Mouse (Mus musculus) c-Kit-negative CD71-positive TER-119-positive erythroid progenitor cells, embryonic 14.5 days (primary cell): Measurements from ENCODE around the gene Pde4d.

ENCODE experiments used
- DNase-seq: peaks from one replicate; pipeline ENCODE4 v3.0.0-alpha.2; 2013; ENCODE audit warnings: low read depth, low spot score

Gene Pde4d

DNA sequence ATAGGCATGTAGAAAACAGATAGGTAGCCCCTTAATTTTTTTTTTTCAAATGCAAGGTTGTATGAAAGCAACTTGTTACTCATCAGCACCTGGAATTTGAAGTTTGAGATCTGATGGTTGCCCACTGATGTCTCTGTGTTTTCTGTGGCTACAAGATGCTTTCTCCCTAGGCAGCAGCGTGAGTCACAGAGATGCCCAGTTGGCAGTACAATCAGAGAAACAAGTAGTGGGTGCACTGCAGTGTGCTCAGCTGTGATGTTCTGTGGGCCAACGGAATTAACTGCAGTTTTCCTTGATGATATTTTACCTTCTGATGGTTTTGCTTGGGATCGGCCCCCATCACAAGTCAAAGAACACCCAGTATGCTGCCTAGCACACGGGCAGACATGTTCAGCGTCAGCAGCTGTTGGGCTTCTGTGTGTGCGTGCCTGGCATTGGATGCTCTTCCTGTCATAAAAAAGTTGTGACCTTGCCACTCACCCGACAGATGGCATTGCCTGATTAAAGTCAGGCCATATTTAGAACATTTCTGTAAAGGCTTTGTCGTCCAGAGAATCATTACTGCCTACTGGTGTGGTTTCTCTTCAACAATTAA lies 939.0 kb downstream of the Pde4d start:
- no peak for DNase-seq

DNA sequence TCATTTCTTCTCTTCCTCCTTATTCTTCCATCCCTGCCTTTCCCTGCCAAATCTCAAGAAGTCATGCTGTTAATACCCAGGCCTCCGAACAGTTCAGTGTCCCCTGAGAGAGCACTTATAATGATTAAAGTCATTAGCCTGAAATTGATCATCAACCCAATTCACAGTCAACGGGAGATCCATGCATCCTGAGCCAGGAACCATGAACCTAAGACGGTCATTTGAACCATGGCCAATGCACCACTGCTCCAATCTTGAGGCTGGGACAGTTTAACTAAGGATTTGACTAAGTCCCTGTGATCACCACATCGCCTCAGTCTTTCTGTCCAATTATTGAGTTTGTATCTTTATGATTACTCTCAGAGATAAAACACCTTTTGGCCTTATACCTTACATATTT lies 952.6 kb downstream of the Pde4d start:
- DNase-seq: no peak

DNA sequence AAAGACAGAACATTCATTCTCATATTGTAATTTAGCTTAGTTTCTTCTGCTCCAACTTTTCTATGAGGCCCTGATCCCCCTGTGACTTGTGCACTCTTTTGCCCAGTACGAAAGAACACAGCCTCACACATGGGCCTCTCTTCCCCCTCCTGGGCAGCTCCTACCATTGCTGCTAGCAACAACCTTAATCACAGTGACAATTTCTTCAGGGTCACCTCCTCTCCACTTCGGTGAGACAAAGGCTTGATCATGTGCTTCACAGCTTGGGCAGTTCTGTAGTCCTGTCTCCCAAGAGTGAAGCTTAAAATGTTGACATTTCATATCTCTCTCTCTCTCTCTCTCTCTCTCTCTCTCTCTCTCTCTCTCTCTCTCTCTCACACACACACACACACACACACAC lies 953.2 kb downstream of the Pde4d start:
- no peak for DNase-seq

DNA sequence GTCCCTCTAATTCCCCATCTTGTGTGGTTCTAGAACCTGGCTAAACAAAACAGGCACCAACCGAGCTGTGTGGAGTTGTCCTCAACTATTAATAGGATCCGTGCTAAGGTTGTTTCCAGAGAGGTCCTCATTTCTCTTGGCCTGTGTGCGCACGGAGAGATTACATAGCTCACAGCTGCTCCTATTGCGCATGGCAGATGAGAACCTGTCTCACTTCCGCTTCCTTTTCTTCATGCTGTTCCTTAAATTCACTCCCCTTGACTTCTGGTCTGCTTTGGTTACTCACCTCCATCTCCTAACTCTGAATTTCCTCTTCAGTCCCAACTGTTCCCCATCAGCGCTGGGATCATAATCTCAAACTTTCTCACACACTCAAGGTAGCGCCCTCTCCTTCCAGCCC lies 956.6 kb downstream of the Pde4d start:
- DNase-seq: no peak

DNA sequence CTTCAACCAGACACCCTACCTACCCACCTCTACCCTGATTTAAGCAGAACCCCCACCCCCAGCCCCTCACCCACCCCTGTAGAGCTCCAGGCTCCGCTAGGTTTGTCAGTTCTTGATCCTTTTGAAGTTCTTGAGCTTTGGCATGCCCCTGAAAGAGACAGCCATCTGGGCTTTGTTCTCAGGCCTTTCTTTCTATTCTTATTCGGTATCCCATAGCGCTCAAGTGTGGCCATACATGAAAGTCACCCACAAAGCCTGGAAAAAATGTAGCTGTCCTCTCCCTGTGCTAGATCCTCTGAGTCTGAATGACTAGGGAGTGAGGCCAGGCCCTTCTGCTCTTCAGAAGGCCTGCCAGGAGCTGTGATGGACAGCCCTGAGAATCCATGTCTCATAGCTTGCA lies 957.6 kb downstream of the Pde4d start:
- DNase-seq: no peak

DNA sequence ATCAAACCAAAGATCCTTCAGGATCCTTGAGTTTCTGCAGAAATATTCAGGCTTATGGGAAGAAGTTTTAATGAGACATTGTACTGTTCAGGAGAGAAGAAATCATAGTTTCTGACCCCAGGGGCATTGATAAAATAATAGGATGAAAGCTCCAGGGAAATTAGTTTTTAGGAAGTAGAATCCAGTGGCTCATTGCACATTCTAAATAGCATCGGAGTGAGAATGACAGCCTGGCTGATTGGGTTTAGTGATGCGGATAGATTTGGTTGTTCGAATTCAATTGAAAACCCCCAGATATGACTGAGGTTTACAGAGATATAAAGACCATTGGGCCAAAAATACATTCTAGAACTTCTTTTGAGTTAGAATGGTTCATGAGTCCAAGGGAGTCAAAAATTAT lies 970.7 kb downstream of the Pde4d start:
- DNase-seq: no peak

DNA sequence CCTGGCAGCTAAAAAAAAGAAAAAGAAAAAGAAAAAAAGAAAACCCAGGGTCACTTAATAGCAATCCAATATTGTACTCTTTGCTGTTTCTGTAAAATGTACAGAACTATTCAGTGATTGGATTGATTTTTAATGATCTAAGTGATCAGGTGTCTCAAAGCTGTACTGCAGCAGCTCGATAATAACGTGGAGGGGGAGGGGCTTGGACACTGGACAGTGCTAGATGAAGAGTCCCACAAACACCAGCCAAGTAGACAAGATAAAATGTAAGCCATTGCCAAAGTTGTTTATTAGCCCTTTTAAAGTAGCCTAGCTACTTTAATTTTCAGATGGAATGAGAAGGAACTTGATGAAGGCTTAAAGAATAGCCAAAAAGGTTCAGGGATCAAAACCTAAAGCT lies 975.2 kb downstream of the Pde4d start:
- no peak for DNase-seq

DNA sequence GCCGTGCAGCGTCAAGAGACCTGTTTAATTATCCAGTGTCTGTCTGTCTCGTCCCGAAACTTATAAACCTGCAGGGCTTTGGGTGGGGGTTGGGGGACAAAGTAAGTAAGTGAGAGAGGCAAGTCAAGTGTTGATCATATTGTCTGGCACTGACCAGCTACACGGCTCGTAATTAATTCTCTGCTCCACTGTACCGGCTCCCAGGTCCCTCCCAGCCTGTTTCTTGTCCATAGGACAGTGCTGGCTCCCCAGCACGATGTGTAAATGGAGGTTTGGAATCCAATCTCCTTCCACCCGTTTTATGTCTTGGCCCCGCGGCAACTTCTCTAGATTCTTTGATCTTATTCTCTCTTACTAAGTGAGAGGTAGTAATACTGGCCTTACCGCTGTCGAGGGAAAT lies 975.8 kb downstream of the Pde4d start:
- DNase-seq: no peak

DNA sequence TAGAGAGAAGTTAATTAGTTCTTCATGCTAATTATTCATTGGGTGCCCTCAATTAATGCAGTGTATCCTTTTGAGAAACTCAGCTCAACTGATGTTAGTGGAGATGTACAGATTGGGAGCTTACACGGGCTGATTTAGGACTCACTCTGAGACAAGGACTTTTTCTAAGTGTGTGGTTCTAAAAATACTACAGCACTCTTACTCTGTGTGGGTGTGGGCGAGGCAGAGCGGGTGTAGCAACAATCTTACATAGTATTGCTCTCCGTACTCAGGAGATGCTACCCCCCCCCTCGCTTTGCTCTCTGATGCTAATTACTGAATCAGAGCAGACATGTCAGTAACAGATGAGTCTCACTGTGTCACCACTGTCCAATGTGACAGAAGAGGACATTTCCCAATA lies 976.3 kb downstream of the Pde4d start:
- no peak for DNase-seq

DNA sequence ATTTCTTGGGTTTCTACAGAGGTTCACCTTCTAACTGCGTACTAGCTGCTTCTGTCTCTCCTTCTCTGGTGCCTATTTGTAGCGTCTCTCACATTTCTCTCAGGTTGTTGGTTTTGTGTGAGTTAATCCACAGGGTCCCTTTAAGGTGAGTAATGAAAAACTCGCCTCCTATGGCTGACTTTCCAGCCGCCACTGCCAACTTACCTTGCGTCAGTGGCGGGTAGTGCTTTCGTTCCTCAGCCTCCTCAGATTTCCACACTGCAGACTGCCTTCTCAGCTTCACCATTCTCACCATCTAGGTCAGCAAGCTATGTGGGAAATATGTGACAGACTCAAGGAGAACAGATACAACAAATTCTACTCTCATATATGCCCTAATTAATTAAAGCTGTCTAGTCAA lies 977.8 kb downstream of the Pde4d start:
- DNase-seq: no peak

DNA sequence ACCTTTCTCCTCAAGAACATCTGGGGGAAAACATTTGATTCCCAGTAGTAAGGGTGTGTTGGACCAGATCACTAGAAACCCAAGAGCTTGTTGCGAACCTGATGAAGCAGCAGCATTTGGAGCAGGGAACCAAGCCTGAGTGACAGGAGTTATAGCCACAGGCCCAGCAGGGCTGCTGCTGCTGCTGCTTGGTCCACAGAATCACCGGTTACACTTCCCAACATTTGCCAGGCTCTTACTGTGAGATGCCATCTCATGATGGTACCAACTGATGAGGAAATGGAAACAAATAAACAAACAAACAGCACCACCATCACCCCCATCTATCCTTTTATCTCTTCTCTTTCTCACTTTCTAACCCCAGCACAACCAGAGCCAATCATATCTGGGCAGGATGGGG lies 979.8 kb downstream of the Pde4d start:
- no peak for DNase-seq

DNA sequence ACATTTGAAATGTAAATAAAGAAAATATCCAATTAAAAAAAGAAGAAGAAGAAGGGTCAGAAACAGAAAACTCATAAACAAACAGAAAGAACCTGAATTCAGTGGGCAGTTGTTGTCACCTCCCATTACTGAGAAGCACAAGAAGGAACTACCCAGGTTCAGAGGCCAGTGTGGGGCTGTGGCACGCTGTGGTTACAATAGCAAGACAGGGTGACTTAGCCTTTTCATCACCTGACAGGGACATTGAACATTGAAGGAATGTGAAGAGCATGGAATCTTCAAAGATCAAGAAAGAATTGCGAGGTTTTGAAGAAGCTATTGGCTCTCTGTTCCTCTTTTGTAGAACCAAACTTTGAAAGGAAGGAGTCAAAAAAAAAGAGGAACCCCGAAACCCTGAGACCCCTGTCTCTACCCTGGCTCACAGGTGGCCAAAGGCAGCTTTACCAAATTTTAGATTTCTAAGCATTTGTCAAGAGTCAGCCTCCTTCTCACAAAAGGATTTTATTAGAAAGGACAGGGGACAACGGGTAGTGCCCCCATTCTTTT lies 987.6 kb downstream of the Pde4d start:
- DNase-seq: no peak

DNA sequence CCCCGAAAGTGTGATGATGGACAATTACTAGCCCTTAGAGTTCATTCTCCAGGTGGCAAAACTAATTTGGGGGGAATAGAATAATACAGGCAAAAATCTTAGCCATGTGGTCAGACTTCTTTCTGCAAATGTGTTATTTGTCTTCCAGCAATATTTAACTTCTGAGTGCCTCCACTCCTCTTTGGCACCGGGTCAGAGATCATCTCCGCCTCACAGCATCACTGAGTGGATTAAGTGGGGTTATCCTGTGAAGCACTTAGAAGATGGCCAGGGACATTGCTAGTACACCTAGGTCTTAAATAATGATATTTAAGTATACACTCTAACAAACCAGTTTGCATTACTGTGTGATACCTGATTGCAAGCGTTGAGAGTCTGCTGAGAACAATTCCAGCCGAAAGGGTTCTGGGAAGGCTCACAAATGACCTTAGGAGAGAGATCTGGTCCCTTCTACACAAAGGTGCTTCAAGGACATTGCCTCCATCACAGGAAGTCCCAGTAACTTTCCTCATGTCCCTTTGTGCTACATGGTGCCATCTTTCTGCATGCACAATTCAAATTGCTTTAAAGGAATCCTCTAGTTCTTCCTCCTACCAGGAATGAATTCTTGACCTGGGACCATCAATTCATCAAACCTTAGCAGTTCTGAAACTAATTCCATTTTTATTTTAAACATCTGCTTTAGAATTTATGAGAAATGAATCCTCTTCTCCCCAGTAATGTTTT lies 989.9 kb downstream of the Pde4d start:
- no peak for DNase-seq

DNA sequence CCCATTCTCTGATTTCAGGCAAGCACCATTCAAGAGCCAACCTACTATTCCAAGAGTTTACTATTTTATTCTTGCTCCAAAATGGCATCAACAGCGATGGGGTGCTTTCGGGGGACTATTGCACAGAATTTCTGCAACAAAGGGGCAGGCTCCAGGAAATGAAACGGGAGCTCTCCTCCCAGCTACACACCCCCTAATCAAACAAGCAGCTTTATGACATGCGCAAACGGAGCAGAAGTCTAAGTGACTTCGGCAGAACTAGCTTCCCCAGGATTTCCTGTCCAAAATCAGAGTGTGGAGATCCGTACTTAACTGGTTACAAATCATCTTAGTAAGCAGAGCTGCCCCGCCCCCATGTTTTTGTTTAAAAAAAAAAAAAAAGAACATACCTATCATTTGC lies 990.6 kb downstream of the Pde4d start:
- DNase-seq: no peak

DNA sequence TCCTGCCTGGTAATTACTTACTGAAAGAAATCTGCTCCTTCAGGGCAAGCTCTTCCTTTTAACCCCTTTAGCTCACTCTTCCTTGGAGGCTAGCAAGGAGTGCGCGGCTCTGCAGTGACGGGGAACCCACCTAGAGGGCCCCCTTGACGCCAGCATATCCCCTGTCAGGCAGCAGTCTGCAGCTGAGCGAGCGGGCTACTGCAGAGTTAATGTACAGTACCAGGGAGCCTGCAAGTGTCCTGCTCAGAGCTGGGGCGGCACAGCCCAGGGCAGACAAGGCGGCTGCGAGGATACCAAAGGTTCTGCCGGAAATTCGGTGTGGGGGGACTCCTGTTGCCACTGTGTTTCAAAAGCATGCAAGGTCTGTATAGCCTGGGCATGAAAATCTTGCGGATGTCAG lies 991.1 kb downstream of the Pde4d start:
- no peak for DNase-seq

DNA sequence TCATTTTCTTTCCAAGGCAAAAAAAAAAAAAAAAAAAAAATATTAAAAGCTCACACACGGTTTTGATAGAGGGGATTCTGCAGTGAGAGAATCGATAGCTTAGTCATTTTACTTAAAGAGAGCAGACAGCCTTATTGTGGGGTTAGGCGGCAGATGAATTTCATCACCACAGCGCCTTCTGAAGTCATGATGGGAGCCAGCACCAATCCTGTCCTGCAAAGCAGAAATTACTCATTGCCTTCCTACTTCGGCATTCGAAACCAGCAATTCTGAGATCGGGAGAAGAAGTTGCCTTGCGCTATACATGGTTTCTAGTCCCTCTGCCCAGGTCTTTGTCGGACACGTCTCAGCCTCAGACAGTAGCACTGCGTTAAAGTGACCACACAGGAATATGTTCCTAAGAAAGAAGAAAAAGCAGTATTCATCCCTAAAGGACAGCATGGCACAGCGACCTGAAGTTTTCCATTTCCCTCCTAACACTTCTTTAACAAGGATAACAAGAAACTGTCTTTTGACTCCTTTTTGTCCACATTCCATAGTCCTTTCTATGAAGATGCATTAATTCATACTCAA lies 991.7 kb downstream of the Pde4d start:
- DNase-seq: no peak

DNA sequence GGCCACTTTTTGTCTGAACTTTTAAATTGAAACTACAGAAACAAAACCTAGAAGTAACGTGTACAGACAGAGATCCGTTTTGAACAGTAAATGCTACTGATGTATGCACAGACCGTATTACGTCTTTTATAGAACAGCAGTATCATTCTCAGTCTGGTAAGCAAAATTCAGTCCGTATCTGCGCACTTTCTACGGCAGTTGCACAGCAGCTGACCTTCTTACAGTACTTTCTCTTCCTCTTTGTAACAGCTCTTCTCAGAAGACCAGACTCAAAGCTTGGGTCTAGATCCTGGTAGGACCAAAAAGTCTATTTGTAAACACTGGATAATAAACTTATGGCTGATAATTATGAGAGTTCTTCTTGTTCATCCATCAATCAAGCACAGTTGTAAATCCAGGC lies 996.4 kb downstream of the Pde4d start:
- DNase-seq: no peak

DNA sequence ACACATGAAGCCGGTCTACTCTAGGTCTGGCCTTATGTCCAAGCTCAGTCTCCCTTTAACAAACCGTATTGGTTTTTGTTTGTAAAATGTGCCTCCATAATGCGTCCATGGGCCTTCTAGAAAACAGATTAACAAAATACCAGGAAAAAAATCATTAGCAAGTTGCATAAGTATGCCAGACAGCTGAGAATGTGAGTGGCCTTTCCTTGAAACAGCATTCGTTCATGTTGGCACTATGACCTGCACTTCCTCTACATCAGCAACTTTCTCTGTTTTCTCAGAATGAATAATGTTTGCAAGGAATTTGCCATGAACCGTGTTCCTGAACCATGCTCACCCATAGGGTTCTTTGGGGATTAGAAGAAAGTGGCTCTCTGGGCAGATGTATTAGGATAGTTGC lies 998.4 kb downstream of the Pde4d start:
- DNase-seq: no peak

DNA sequence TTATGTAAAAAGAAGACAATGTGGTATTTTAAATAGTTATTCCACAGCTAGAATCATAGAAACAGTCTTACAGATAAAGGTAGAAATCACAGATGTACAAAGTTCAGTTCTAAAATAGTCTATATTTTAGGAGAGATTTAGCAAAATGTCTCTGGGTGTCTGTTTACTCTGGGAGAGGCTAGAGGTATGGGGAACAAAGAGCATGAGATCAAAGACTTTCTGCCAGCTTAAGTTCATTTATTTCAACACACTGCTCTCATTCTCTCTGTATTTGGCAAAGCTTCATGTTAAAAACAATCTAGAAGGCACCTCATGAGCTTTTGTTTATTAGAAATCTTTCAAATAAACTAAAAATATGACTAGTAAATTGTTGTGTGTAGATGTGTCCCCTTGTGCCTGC lies 1024.6 kb downstream of the Pde4d start:
- no peak for DNase-seq

DNA sequence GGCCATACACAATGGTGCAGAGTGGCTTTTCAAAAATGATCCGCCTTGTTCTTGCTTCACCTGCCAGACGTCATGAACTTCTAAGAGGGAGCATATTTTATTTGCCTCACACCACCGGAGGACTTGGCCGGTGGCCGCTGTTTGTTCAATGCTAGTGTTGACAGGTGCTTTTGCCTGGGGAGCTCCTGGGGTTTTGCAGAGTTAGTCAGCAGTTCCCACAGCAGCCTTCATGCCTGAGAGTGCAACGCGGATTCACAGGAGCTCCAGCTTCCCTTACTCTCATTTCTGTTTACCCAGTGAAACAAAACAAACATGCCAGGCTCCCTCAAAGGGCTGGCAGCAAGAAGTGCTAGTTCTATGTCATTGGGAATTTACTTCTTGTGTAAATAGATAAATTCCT lies 1031.7 kb downstream of the Pde4d start:
- no peak for DNase-seq

DNA sequence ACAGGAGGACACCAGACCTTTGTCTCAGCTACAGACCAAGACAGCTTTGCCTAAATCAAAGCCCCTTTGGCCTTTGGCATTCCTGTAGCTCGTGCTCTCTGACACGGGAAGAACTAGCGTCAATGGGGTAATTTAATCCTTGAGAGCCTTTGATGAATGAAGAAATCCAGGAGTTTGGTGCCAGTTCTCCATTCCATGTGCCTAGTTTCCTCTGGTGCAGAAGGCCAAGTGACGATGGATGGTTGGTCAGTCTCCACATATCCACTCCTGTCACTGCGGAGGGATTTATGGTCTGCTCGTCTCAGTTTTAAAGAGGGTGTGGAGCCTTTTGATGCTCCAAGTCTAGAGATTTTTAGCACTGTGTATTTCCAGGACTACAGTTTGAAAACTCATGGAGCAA lies 1036.4 kb downstream of the Pde4d start:
- DNase-seq: no peak

DNA sequence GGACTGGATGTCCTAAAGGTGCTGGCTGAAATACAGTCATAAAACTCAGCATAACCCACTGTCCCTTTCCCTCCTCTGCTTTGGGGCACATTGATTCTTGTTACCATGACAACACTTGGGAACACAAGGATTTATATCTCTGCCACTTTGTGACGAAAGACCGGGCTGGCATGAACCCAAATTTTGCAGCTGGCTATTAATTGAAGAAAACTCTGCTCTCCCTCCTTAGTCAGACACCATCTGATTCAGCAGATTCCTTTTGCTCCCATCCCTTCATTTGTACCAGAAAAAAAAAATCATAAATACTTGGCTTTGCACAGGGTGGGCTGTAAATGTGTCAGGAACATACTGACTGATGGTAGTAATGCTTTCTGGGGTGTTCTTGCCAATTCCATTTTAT lies 1037.6 kb downstream of the Pde4d start:
- DNase-seq: no peak

DNA sequence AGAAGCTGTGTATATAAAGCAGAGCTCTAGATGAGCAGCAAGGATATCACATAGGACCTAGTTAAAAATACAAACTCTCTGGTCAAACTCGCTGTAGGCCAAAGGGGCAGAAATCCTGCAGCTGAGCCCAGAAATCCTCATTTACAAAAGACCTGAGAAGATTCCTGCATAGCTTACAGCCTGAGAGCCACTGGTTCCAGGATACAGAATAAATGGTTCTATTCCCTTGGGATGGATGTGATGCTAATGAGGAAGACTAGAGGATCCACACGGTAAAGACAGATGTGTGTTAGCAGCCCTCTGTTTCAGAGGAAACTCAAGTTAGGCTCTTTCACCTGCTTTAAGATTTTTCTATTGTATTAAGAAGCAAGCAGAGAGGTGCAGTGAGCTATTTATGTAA lies 1041.1 kb downstream of the Pde4d start:
- no peak for DNase-seq
